Mouse (Mus musculus) stomach, postnatal 0 days (tissue): ENCODE data around the gene Myof.

Experiments
- CTCF ChIP-seq: IDR thresholded peaks from 2 replicates; pipeline ENCODE4 v1.5.1; 2016; ENCODE audit warnings: antibody characterized with exemption, low read depth, mild to moderate bottlenecking, moderate library complexity
- EP300 ChIP-seq: optimal IDR thresholded peaks from 2 replicates; pipeline ENCODE3; 2016; ENCODE audit warnings: antibody characterized with exemption

DNA sequence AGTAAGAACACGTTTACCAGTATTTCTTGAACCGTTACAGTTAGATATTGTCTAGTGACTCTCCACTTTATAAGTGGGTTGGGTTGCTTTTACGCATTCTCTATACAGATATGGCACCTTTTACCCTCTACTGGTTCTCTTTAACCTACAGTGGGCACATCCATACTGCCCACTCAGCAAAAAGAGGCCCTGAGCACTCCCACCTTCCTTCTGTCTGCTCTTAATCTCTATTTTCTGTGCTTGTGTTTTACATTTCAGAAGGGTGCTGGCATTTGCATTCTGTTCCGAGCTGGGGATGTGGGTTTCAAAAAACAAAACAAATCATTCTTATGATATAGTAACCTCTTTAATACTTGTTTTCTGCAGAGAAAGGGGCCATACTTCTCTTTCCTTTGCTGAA lies 72.8 kb downstream of the Myof start:
- no peak for TF ChIP-seq EP300
- no peak for TF ChIP-seq CTCF
